Mouse (Mus musculus): ENCODE measurements around the gene Rptor.
"Not testable (repeated sequence)": the region's sequence is repeated elsewhere in the genome, so short reads cannot be mapped to it uniquely, and the experiment has no call there.

Rptor gene

DNA sequence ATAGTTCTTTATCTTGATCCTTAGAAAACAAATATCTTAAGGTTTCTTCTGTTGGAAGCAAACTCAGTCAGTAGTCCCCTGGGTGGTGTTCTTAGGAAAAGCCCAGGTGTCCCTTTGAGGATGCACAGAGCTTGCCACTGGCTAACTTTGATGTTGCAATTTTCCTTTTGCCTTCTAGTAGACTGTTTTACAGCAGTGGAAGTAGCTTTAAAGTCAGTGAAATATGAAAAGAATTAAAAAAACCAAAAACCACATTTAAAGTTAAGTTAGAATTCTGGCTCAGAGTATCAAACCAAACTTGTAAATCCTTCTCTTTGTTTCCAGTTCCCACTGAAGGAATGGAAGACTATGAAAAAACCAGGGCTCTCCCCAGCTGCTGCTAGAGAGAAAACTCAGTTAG lies 47.8 kb downstream of the Rptor start:
- DNase-seq (ENCODE audit: extremely low spot score): no peak

DNA sequence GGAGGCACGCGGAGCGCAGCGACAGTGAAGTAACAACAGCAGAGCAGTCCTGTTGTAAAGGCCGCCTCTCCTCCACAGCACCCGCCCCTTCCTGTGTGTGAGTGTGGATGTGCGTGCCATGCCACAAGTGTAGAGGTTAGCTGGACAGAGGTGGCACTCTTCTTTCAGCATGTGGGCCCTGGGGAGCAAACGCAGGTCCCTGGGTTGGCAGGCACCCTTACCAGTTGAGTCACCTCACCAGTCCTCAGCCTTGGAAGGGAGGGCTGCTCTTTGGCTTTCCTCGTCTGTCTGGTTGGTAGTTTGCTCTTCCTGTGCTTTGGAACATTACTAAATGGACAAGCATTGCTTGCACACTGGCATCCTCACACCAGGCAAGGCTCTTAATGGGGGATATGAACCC lies 50.6 kb downstream of the Rptor start:
- DNase-seq (ENCODE audit: extremely low spot score): no peak

DNA sequence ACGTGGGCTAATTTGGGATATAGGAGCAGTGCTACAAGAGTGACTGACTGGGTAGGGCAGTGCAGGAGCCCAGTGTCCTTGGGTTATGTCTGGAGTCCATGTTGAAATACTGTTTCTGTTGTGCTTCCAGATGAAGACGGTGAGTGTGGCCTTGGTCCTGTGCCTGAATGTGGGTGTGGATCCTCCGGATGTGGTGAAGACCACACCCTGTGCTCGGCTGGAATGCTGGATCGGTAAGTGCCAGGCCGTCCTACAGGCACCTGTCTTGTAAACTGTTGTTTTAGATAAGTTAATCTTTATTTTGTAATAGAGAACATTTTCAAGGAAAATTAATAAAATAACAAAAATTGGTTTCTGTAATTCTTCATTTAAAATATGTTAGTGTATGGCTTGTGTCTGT lies 54.8 kb downstream of the Rptor start:
- DNase-seq (ENCODE audit: extremely low spot score): no peak

DNA sequence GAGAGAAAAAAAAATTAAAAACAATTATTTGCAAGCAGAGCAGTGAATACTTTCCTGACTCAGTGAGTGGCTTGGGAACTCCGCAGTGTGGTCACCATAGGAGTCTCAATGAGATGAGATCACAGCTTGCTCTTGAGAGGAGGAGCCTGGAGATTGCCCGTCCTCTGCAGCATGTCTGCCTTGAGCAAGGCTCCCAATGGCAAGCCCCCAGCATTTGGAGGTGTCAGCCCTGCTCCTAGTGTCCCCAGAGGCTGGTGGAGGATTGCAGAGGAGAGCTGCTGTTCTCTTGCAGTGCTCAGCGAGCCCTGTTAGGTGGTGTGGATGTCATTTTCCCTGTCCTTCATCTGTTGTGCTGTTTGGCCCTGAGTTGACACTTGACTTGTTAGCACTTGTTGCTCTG lies 56.6 kb downstream of the Rptor start:
- no peak for DNase-seq (ENCODE audit: extremely low spot score)

DNA sequence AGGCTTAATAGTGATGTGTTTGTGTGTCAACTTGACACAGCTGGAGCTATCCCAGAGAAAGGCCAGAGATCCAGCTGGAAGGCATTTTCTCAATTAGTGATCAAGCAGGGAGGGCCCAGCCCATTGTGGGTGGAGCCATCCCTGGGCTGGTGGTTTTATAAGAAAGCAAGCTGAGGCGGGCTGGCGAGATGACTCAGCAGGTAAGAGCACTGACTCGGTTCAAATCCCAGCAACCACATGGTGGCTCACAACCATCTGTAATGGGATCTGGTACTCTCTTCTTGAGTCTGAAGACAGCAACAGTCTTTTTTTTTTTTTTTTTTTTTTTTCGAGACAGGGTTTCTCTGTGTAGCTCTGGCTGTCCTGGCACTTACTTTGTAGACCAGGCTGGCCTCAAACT lies 58.8 kb downstream of the Rptor start:
- not testable (repeated sequence) for DNase-seq (ENCODE audit: extremely low spot score)

DNA sequence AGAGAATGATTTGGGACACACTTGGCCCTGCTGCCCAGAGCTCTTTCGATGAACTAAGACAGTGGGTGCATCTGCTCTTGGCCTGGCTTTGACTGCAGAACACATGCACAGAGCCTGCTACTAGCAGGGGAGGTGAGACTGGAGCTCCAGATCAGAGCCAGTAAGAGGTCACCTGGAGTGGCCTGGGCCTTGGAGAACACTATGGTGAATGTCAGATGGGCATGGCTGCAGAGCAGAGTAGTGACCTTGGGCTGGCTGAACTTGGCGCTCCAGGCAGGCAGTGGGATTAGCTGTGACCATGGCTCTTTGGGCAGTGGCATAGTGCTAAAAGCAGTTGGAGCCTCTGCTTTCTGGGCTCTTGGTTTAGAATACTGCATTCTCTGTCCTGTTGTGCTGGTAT lies 61.2 kb downstream of the Rptor start:
- DNase-seq (ENCODE audit: extremely low spot score): no peak

DNA sequence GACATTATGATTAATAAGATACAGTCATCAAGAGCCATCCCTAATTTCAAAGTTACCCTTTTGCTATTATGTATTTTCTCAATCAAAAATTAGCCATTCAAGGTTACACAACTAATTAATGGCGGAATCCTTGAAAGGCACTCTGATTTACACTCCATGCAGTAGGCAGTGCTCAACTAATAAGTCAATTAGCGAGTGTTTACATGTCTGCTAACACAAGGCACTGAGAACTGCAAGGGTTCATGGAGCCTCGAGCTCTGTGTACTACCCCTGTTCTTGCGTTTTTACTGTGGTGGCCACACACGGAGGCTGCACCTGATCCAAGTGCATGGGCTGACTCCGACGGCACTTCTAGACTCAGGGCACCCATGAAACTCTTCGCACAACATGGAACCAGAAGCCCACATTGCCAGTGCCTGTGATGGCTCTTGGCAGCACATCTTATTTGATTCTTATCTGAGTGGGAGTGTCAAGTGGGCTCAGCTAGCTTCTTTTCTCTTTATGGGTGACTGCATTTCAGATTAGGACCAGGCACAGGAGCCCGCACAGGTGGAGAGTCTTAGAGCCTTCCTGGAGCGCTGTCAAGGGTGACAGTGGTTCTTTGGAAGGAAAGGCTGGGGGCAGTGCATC lies 62.1 kb downstream of the Rptor start:
- DNase-seq (ENCODE audit: extremely low spot score): no peak

DNA sequence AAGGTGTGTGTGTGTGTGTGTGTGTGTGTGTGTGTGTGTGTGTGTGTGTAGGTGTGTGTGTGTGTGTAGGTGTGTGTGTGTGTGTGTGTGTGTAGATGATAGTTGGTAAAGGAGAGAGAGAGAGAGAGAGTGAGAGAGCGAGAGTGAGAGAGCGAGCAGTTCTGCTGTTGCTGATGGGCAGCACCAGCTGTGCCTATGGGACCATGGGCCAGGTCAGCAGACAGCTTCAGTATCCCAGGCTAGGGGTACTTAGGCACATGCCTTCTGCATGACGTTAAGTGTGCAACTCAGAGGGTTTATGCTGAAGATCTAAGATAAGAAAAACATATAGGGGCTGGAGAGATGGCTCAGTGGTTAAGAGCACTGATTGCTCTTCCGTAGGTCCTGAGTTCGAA lies 62.6 kb downstream of the Rptor start:
- no peak for DNase-seq (ENCODE audit: extremely low spot score)

DNA sequence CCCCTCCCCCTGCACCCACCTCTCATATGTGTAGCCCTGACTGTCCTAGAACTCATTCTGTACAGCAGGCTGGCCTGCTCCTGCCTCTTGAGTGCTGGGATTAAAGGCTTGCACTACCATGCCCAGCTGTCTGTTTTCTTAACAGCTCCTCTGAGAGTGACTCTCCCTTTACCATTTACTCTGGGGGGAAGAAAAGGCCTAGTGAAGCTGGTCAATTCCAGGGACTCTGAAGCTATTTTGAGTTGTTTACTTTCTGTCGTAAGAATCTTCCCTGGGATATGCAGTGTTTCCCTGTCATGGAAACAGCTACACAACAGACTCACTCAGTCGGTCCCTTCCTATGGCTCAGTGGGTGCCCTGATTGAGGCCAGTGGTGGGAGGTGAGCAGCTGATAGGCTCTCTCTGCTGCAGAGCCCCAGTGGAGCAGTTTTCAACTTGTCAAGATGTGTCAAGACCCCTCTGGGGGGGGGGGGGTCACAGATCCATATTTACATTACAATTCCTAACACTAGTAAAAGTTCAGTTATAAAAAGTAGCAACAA lies 63.9 kb downstream of the Rptor start:
- DNase-seq (ENCODE audit: extremely low spot score): no peak

DNA sequence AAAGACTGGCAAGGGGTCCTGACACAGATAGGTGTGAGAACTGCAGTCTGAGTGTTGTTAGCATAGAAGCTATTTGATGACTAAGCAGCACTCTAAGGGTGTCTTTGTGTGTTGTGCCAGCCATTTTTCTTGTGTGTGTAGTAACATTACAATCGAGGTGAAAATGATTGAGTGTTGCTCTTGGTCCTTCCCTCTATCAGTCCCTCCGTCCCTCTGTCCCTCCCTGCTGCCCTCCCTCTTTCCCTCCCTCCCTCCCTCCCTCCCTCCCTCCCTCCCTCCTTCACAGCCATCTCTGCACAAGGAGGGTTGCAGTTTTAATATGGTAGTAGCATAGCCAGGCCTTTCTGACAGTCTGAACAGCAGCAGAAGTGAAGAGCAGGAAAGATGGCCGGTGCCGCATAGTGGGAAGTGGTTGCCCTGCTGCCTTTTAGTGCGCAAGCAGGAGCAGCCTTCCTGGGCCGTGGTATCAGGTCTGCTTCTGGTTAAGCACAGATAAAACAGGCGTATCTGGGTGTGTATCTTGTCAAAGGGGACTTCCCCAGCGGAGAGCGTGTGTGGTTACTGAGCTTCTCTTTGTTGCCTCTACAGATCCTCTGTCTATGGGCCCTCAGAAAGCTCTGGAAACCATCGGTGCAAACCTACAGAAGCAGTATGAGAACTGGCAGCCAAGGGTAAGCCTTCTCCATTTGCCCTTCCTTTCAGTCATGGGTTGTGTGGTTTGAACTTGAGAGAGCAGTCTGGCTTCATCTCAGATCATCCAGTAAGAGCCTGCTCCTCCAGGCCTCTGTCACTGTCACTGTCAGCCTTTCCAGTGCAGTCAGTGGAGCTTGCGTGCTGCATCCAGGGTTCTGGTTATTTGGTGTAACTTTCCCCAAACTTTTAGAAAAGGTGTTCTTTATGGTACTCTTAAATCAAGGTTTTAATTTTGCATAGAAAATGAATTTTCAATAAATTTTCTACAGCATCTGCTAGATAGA lies 68.3 kb downstream of the Rptor start:
- no peak for DNase-seq (ENCODE audit: extremely low spot score)

DNA sequence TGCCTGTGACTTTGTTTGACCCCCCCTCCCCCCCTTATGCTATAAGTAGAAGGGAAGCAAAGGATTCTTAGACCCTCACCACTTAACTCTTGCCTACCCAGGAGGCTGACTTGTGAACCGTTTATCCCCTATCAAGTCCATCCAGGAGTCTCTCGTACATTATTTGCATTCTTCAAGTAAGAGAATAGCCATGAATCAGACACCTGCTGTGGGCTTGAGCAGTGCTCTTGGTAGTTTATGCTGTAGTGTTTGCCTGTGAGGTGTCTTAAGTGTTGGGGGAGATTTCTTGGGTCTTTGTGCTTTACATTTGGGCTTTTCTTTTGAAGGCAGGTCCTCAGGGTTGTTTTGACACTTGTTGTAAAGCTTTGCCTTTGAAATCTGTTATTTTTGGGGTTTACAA lies 69.3 kb downstream of the Rptor start:
- DNase-seq (ENCODE audit: extremely low spot score): no peak

DNA sequence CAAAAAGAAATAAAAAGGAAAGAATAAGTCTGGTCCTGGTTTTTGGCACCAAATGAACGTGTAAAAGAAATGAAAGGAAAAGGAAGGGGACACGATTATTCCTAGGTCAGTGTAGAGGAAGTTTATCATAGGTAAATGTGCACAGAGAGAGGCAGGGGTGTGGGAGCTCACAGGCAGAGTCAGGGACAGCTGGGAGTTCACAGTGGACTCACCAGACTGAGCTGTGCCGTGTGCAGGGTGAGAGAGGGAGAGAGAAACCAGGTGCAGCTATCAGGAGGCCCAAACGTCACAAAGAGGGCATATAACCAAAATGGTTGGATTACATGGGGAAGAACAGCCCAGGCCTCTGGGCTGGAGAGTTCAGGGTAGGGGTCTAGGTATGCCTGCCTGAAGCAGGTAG lies 70.1 kb downstream of the Rptor start:
- DNase-seq (ENCODE audit: extremely low spot score): no peak

DNA sequence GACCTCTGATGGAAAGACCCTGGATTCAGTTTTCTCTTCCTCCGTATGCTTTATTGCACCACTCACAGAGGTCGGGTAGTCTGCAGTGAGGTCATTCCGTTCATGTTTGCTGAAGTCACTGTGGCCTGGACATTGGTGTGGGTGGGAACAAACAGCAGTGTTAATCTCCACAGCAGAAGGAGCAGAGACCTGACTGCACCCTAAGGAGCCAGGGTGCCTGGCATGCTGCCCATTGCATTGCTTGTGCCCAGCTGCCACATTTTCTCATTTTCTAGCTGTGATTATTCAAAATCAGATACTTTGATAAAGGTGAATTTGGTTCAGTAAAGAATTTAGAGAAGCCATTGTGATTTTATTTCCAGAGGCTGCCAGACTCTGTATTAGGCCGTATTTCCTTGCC lies 72.1 kb downstream of the Rptor start:
- no peak for DNase-seq (ENCODE audit: extremely low spot score)

DNA sequence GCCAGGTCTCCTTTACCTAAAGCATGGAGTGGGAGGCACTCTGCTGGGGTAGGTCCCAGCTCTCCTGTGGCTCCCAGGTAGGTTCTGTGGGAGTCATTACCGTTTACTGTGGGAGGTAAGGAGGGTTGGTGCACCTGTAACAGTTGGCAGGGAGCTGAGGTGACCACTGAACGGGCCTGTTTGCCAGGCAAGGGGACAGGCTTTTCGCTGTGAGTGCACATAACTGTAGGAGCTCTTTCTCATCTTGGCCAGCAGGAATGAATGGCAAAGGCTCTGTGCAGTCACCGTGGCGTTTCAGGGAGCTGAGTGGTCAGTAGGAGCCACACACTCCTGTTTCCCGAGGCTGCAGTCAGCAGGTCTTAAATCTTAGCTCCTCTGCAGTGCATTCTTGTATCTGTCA lies 72.8 kb downstream of the Rptor start:
- no peak for DNase-seq (ENCODE audit: extremely low spot score)

DNA sequence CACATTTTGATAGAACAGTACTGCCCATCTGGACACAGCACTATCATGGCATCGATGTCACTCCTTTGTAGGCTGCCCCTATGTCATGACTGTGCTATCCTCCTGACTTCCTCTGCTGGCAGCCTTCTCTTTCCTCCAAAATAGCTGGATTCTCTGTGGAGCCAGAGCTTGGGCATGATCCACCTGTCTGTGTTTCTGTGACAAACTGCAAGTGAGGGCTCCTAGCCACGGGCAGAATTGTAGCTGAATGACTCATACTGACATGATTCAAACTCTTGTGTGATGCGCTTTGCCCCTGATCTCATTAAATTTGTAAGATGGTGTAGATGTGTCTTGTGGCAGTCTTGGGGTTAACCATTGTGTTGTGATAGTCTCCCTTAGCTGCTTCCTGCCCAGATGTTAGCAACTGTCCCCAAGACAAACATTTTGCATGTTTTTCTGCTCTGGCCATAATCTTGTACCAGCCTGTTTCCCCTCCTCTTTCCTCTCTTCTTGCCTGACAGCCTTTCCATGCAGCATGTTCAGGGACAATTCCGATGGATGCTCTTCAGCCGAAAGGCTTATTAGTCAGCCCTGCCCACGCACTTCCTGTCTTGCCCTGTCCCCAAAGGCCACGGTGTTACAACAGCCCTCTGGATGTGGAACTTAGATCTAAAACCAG lies 74.2 kb downstream of the Rptor start:
- DNase-seq (ENCODE audit: extremely low spot score): no peak

DNA sequence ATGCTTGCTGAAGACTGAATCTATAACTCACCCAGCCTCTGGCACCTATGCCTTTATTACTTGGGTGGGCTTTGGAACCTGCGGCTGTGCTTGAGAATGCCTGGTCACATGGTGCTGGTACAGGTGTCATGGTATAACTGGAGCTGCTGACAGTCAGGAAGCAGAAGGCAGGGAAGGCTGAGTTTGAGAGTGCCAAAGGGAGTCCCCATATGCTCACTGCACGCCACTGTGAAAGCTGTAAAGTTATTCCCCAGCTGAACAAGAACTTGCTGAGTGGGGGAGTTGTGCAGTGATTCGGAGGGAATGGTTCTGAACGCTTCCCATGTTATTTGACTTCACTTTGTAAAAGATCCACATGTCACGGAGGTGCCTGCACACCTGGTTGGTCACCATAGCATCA lies 75.7 kb downstream of the Rptor start:
- DNase-seq (ENCODE audit: extremely low spot score): no peak

DNA sequence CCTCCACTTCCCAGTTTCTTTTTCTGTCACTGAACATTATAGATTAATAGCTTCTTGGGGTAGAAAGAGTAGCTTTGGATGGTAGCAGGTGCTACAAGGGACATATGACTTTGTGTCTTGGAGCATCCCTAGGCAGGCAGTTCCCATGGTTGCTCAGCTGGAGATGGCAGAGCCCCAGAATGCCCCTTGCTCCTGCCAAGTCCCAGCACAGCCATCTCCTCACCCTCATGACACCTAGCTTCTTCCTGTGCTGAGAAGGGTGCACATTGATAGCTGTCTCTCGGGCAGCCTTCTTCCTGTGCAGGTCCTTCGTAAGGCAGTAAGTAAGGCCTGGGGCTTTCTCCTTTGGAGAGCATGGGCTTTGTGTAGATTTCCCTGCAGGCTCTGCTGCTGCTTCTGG lies 78.0 kb downstream of the Rptor start:
- DNase-seq (ENCODE audit: extremely low spot score): no peak

DNA sequence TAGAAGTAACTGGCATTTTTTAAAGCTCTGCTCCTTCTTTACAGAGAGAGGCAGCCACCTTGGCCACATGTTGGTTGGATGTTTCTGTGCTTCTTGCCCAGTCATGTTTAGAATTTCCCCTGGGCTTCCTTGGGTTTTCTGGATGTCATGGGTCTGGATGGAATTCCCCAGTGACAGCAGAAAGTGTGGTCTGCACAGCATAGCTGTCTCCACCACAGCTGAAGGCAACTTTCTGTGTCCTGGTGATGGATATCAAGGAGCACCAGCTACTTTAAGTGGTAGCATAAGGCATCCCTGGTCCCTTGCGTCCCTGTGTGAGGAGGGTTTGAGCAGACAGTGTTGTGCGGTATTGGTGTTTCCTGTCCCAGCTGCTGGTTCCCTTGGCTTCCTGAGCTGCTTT lies 79.6 kb downstream of the Rptor start:
- DNase-seq (ENCODE audit: extremely low spot score): no peak

DNA sequence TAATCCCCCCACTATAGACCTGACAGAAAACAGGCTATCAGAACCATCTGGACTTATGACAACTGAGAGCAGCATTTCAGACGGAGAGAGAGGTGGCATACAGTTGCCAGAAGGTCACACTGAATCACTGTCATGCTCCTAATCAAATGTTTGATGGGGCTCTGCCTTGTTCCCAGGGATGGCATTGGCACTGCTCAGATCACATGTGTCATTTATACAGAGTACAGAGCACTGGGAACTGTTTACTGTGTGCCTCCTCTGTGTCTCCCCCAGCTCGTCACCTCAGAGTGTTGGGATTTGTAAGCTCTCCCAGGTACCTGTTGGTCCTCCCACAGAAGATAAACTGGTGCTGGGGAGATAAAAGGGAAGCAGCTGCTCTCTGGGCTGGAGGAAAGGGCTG lies 81.1 kb downstream of the Rptor start:
- DNase-seq (ENCODE audit: extremely low spot score): no peak

DNA sequence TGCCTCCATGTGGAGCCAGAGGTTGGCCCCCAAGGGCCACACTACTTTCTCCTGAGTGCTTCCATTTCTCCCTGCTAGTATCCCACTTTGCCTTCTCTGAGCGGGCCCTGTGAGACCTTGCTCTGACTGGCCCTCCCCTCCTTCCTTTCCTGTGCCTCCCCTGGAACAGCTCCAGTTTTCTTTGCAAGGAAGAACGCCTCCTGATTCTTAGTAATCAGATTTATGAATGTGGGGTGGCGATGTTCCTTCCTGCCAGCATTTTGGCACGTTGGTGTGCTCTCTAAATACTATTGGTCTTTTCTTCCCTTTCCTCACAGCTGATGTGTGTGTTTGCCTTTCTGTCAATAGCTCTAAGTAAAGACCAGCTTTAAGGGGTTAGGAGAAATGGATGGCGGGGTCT lies 82.8 kb downstream of the Rptor start:
- no peak for DNase-seq (ENCODE audit: extremely low spot score)

DNA sequence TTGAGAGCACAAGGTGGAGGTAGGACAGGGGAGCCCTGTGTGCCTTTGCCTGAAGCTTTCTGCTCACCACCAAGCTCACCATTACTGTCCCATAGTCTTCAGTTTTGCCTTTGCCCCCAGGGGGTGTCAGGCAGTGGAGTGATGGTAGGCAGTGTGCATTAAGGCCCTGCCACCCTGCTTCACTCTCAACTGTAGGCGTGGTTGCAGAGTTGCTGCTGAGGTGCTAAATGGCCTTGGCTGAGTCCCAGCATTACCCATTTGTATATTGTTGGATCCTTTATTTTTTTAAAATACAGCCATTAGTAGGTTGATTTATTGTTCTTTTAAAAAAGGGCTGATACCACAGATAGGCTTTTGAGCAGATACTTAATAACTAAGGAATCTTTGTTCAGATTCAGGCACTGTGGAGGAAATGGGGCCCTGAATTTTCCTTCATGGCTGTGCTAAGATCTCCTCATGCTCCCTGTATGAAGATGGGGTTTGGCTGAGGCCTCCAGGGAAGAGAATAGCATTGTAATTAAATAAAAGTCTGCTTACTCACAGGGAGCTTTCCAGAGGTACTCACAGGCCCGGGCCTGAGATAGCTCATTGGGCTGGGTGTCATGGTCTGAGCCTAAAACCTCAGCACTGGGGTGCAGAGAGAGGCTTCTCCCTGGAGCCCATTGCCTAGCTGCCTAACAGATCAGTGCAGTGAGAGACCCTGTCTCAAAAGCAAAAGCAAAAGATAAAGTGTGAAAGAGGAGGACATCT lies 83.4 kb downstream of the Rptor start:
- DNase-seq (ENCODE audit: extremely low spot score): no peak

DNA sequence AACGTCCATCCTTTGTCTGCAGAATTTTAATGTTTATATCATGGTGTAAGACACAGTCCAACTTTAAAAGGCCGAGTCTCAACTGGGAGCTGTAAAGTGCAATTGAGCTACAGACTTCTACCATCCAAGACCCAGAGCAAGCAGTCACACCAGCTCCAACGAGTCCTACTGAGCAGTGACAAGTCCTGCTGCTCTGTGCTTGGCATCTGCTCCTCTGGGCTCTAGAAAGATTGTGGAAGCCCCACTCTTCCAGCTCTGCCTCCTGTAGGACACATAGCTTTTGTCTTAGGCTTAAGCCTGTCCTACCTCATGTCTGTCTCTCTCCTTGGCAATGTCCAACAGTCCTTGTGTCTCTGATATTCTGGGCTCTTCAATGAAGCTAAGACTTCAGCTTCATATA lies 84.6 kb downstream of the Rptor start:
- DNase-seq (ENCODE audit: extremely low spot score): no peak

All from embryo, embryonic 9.5 days (tissue).